Mouse (Mus musculus) heart, postnatal 10 days (tissue): ENCODE measurements around the gene Gm37240. TPM values are rescaled to one million over a fixed set of nuclear protein-coding genes. Genes with fewer than 3 reads are reported as not detected.
"Not testable (repeated sequence)": the region's sequence is repeated elsewhere in the genome, so short reads cannot be mapped to it uniquely, and the experiment has no call there.

ENCODE experiments used
- DNase-seq, 2 experiments: peaks; one replicate each; pipeline ENCODE4 v3.0.0; 2021
- intact Hi-C: fragments of 180-260 bp; cut with DNase I; formaldehyde crosslinking; loops from one replicate; pipeline ENCODE4 v1.15.1; 2025
- total RNA-seq, 2 experiments: library from RNA; stranded (reverse); gene quantifications; 2 replicates each; pipeline ENCODE4 v1.2.3; 2021

The Gm37240 gene
- 10 to 100 TPM; 21.2 to 37.3 TPM for total RNA-seq

DNA sequence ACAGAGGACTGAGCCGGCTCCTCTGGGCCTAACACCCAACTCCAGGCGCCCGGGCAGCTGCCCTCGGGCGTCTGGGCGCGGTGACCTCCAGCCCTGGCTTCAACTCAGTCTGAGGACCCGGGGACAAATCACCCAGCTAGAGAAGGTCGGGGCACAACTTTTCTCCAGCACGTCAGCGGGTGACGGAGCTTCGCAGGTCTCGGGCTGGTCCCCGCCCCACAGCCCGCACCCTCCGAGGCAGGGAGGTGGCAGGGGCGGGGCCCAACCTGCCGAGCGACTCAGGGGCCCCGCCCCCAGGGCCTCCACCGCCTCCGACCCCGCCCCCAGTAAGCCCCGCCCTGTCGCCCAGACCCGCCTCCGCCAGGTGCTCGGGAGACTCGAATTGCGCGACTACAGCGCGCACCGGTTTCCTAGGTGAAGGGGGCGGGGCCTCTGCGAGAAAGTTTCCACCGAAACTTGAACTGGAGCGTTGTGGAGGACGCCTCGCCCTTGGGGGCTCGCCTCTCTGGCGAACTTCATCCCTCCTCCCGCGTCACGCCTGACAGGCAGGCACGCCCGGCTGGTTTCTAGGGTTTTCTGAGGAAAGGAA, at the start of gene Gm37240, which contains the start of gene Glt28d2:
TSS of gene Gm37240 (minus strand) at position 280 of the 589 bp plus-strand sequence.
TSS of gene Glt28d2 (minus strand) at position 278 of the 589 bp plus-strand sequence.
- intact Hi-C loops = loop anchor here (2.0 to 5.0 kb wide), 2 partner anchors 27 to 60 kb away; no protein-coding TSS in a partner anchor
- peak; percentile 86 to 88 for DNase-seq

- intact Hi-C loops = no loop called here
- DNase-seq = no peak
Observed at GRCm38 (mm10) chr3:85933586-85933985, 46.3 kb upstream of the Gm37240 start.

DNA sequence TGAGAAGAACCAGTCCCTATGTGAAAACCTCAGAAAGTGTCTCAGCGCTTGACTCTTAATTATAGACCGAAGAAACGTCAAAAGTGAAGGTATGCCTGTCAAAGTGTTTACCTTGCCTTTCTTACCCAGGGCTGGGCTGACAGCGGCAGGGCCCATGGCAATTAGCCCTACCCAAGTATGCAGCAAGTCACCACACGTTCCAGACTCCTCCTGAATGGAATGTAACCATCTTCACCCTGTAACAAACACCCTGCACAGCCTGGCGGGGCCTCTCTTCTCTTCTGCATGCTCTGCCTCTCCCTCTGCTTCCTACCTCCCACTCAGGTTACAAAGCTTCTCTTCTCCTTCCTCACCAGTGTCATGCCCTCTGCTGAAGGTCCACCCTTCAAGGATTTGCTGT, 44.5 kb upstream of the Gm37240 start:
- intact Hi-C loops = no loop called here
- DNase-seq = no peak

GRCm38 (mm10) chr3:85930671-85931255, 43.4 kb upstream of the Gm37240 start:
- DNase-seq = no peak
- intact Hi-C loops = no loop called here

DNA sequence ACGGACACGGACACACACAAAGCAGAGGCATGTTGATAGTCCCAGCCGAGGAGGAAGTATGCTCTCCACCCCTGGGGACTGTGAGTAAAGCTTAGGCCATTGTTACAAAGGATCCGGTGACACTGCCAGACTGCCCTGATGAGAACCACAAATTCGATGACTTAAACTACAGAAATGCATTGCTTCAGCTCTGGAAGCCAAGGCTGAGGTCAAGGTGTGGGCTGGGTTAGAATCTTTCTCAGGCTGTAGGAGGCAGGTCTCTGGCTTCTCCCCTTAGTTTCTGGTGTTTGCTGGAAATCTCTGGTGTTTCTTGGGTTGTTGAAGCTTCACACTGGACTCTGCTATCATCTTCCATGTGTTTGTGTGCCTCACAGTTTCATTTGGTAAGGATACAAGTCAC, 42.4 kb upstream of the Gm37240 start:
- intact Hi-C loops = loop anchor here (5.0 kb wide), 1 partner anchor 1007 kb away; no protein-coding TSS in a partner anchor
- peak; percentile 6 to 27 for DNase-seq

GRCm38 (mm10) chr3:85928140-85928611, 40.9 kb upstream of the Gm37240 start:
- intact Hi-C loops = loop anchor here (5.0 kb wide), 1 partner anchor 1006 kb away; no protein-coding TSS in a partner anchor
- peak; percentile 16 to 29 for DNase-seq

DNA sequence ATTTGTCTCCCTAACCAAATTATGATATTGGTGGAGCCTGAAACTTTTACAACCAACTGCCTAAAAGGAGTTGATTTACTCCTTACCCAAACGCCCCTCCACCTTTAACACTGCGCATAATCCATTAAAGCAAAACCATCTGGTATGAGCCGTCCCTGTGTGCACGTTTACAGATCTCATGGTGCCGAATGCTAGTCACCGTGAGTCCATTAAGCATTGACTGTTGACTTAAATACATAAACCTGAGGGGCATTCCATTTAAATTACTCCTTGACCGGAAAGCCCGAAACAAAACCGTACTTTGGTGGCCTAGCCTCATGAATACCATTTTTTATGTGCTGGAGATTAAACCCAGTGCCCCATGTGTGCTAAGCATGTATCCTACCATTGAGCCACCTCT, 40.0 kb upstream of the Gm37240 start:
- intact Hi-C loops = loop anchor here (5.0 kb wide), 1 partner anchor 1005 kb away; no protein-coding TSS in a partner anchor
- no peak for DNase-seq

- intact Hi-C loops = loop anchor here (1.0 to 5.0 kb wide), 4 partner anchors 203 to 1012 kb away; partner anchors contain the start of gene Gatb
- DNase-seq = peak; percentile 84 to 90
Observed at GRCm38 (mm10) chr3:85923954-85924945, 36.9 kb upstream of the Gm37240 start.

- intact Hi-C loops = loop anchor here (5.0 kb wide), 3 partner anchors 204 to 1011 kb away; partner anchors contain the start of gene Gatb
- no peak for DNase-seq
Observed at GRCm38 (mm10) chr3:85923343-85923742, 36.0 kb upstream of the Gm37240 start.

GRCm38 (mm10) chr3:85922331-85922730, 35.0 kb upstream of the Gm37240 start:
- intact Hi-C loops = loop anchor here (5.0 kb wide), 3 partner anchors 205 to 1010 kb away; partner anchors contain the start of gene Gatb
- peak; percentile 51 to 65 for DNase-seq

- intact Hi-C loops = loop anchor here (5.0 kb wide), 3 partner anchors 207 to 1008 kb away; partner anchors contain the start of gene Gatb
- not testable (repeated sequence) for DNase-seq
Observed at GRCm38 (mm10) chr3:85920671-85921070, 33.4 kb upstream of the Gm37240 start.

DNA sequence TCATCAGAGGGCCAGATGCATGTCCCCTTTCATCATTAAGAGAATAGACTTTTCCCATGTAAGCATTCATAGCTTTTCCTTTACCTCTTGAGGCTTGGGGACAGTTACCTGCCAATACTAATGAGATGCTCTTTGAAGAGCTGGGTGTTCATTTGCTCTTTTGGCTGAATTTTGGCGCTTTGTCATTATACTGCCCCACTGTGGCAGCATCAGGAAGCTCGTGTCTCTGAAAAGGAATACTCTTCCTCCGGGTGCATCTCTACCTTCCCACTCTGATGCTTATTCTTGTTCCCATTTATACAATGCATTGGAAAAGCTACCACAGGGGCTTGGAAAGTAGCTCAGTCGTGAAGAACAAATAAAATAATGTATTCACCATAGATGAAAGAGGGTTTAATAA, 30.3 kb upstream of the Gm37240 start:
- peak; percentile 55 to 67 for DNase-seq
- intact Hi-C loops = loop anchor here (1.0 kb wide), 1 partner anchor 210 kb away; no protein-coding TSS in a partner anchor

GRCm38 (mm10) chr3:85914806-85915205, 27.5 kb upstream of the Gm37240 start:
- intact Hi-C loops = no loop called here
- DNase-seq = no peak

GRCm38 (mm10) chr3:85907136-85907535, 19.8 kb upstream of the Gm37240 start:
- intact Hi-C loops = no loop called here
- no peak for DNase-seq

DNA sequence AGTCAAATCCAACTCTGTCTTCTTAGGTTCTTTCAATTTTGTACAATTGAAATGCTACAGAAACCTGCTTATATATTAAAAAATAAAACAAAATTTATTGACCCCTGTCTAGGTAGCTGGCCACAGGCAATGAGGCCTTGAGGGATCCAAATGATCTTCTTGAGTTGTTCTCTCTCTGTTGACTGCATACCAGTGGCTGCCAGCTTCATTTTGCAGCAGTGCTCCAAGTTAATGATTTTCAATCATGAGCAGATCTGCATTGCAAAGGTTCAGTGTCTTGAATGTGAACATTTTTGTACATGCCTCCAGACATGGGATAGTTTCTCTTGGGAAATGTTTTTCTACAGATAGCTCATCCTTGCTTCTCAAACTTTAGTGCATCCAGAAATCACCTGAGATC, 17.1 kb upstream of the Gm37240 start:
- no peak for DNase-seq
- intact Hi-C loops = no loop called here

DNA sequence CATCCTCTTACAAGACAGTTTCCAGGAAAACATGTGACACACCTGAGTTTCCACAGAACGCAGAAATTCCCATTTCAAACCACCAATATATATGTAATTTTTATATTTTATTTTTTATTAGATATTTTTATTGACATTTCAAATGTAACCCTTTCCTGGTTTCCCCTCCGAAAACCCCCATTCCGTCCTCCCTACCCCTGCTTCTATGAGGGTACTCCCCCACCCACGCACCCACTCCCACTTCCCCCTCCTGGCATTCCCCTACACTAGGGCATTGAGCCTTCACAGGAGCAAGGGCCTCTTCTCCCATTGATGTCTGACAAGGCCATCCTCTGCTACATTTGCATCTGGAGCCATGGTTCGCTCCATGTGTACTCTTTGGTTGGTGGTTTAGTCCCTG, 7.7 kb upstream of the Gm37240 start:
- no peak for DNase-seq
- intact Hi-C loops = no loop called here

- intact Hi-C loops = no loop called here
- no peak for DNase-seq
Observed at GRCm38 (mm10) chr3:85891571-85891970, 4.3 kb upstream of the Gm37240 start.

GRCm38 (mm10) chr3:85888221-85888671, 928 bp upstream of the Gm37240 start:
- intact Hi-C loops = loop anchor here (5.0 kb wide), 1 partner anchor 61 kb away; no protein-coding TSS in a partner anchor
- peak; percentile 44 to 48 for DNase-seq

- intact Hi-C loops = loop anchor here (2.0 to 5.0 kb wide), 2 partner anchors 26 to 59 kb away; no protein-coding TSS in a partner anchor
- DNase-seq = peak; percentile 45 to 51
Observed at GRCm38 (mm10) chr3:85886636-85887238, 581 bp downstream of the Gm37240 start.

GRCm38 (mm10) chr3:85885906-85886305, 1.4 kb downstream of the Gm37240 start:
- DNase-seq = no peak
- intact Hi-C loops = loop anchor here (2.0 to 5.0 kb wide), 2 partner anchors 25 to 59 kb away; no protein-coding TSS in a partner anchor
